Mouse (Mus musculus): ENCODE results near the gene Specc1l.

Specc1l gene

GRCm38 (mm10) chr10:75224154-75224553 is 12.3 kb downstream of the Specc1l start:
- no peak for DNase-seq (ENCODE audit: extremely low read depth, low read depth, low spot score)

- DNase-seq (ENCODE audit: extremely low read depth, low read depth, low spot score): no peak
Observed at GRCm38 (mm10) chr10:75224630-75225029, 12.8 kb downstream of the Specc1l start.

GRCm38 (mm10) chr10:75227381-75227780 is 15.5 kb downstream of the Specc1l start:
- DNase-seq (ENCODE audit: extremely low read depth, low read depth, low spot score): no peak

GRCm38 (mm10) chr10:75230572-75230971 is 18.7 kb downstream of the Specc1l start:
- no peak for DNase-seq (ENCODE audit: extremely low read depth, low read depth, low spot score)

GRCm38 (mm10) chr10:75231876-75232275 is 20.0 kb downstream of the Specc1l start:
- DNase-seq (ENCODE audit: extremely low read depth, low read depth, low spot score): no peak

- DNase-seq (ENCODE audit: extremely low read depth, low read depth, low spot score): no peak
Observed at GRCm38 (mm10) chr10:75232612-75233155, 20.8 kb downstream of the Specc1l start.

GRCm38 (mm10) chr10:75233489-75233888 is 21.6 kb downstream of the Specc1l start:
- no peak for DNase-seq (ENCODE audit: extremely low read depth, low read depth, low spot score)

GRCm38 (mm10) chr10:75235726-75236125 is 23.9 kb downstream of the Specc1l start:
- no peak for DNase-seq (ENCODE audit: extremely low read depth, low read depth, low spot score)

GRCm38 (mm10) chr10:75236156-75236555 is 24.3 kb downstream of the Specc1l start:
- no peak for DNase-seq (ENCODE audit: extremely low read depth, low read depth, low spot score)

- no peak for DNase-seq (ENCODE audit: extremely low read depth, low read depth, low spot score)
Observed at GRCm38 (mm10) chr10:75237166-75237565, 25.3 kb downstream of the Specc1l start.

- DNase-seq (ENCODE audit: extremely low read depth, low read depth, low spot score): no peak
Observed at GRCm38 (mm10) chr10:75240583-75241250, 28.8 kb downstream of the Specc1l start.

GRCm38 (mm10) chr10:75245806-75246205 is 33.9 kb downstream of the Specc1l start:
- no peak for DNase-seq (ENCODE audit: extremely low read depth, low read depth, low spot score)

GRCm38 (mm10) chr10:75246331-75246730 is 34.5 kb downstream of the Specc1l start:
- no peak for DNase-seq (ENCODE audit: extremely low read depth, low read depth, low spot score)

GRCm38 (mm10) chr10:75251011-75251410 is 39.1 kb downstream of the Specc1l start:
- no peak for DNase-seq (ENCODE audit: extremely low read depth, low read depth, low spot score)

GRCm38 (mm10) chr10:75252301-75253022 is 40.6 kb downstream of the Specc1l start:
- DNase-seq (ENCODE audit: extremely low read depth, low read depth, low spot score): no peak

GRCm38 (mm10) chr10:75255091-75255490 is 43.2 kb downstream of the Specc1l start:
- no peak for DNase-seq (ENCODE audit: extremely low read depth, low read depth, low spot score)

- no peak for DNase-seq (ENCODE audit: extremely low read depth, low read depth, low spot score)
Observed at GRCm38 (mm10) chr10:75257401-75257800, 45.5 kb downstream of the Specc1l start.

GRCm38 (mm10) chr10:75258241-75258640 is 46.4 kb downstream of the Specc1l start:
- no peak for DNase-seq (ENCODE audit: extremely low read depth, low read depth, low spot score)

GRCm38 (mm10) chr10:75261268-75261667 is 49.4 kb downstream of the Specc1l start:
- no peak for DNase-seq (ENCODE audit: extremely low read depth, low read depth, low spot score)

- DNase-seq (ENCODE audit: extremely low read depth, low read depth, low spot score): no peak
Observed at GRCm38 (mm10) chr10:75264993-75265555, 53.2 kb downstream of the Specc1l start.

GRCm38 (mm10) chr10:75273020-75273419 is 61.1 kb downstream of the Specc1l start:
- no peak for DNase-seq (ENCODE audit: extremely low read depth, low read depth, low spot score)
